Mouse (Mus musculus) liver, postnatal 0 days (tissue): ENCODE data around the gene Serpina3j. TPM values are rescaled to one million over a fixed set of nuclear protein-coding genes. Genes with fewer than 3 reads are reported as not detected.

Experiments
- ATAC-seq: fragments of 200-750 bp; cut with Nextera tagmentation; 2 replicates; pipeline ENCODE4 v1.8.0; 2017; ENCODE audit warnings: mild to moderate bottlenecking, moderate library complexity
- DNase-seq: peaks from one replicate; pipeline ENCODE4 v3.0.0-alpha.2; 2016
- H3K27ac ChIP-seq: fragments of 300-500 bp; sonication (generic); 2 replicates; pipeline ENCODE4 v1.5.1; 2014; ENCODE audit warnings: antibody characterized with exemption, moderate library complexity, mild to moderate bottlenecking, low read depth
- H3K27me3 ChIP-seq: fragments of 300-500 bp; sonication (generic); 2 replicates; pipeline ENCODE4 v1.6.1; 2014; ENCODE audit warnings: low read length, control low read depth, mixed read lengths; ENCODE audit not compliant: insufficient read depth
- H3K36me3 ChIP-seq: fragments of 300-500 bp; sonication (generic); replicated peaks from 2 replicates; pipeline ENCODE4 v1.6.1; 2014; ENCODE audit warnings: mild to moderate bottlenecking, control low read depth, low read length, moderate library complexity, mixed read lengths; ENCODE audit not compliant: insufficient read depth
- H3K4me1 ChIP-seq: fragments of 300-500 bp; sonication (generic); 2 replicates; pipeline ENCODE4 v1.6.1; 2014; ENCODE audit warnings: antibody characterized with exemption, mild to moderate bottlenecking, control low read depth; ENCODE audit not compliant: insufficient read depth
- H3K4me2 ChIP-seq: fragments of 300-500 bp; sonication (generic); 2 replicates; pipeline ENCODE4 v1.6.1; 2014; ENCODE audit warnings: low read depth, mild to moderate bottlenecking, low read length, moderate library complexity, mixed read lengths
- H3K4me3 ChIP-seq: fragments of 300-500 bp; sonication (generic); 2 replicates; pipeline ENCODE4 v1.5.1; 2014; ENCODE audit warnings: low read depth, low read length
- H3K9ac ChIP-seq: fragments of 300-500 bp; sonication (generic); replicated peaks from 2 replicates; pipeline ENCODE4 v1.6.1; 2014; ENCODE audit warnings: mild to moderate bottlenecking, moderate library complexity
- H3K9me3 ChIP-seq: fragments of 300-500 bp; sonication (generic); 2 replicates; pipeline ENCODE4 v1.6.1; 2016; ENCODE audit warnings: mild to moderate bottlenecking, control low read depth, low read length, mixed read lengths
- CTCF ChIP-seq: sonication (generic); IDR thresholded peaks from 2 replicates; pipeline ENCODE4 v1.5.1; 2016; ENCODE audit warnings: antibody characterized with exemption, low read depth
- EP300 ChIP-seq: IDR thresholded peaks from 2 replicates; pipeline ENCODE4 v1.6.1; 2016; ENCODE audit warnings: antibody characterized with exemption, low read depth, mild to moderate bottlenecking
- WGBS: fragments of 180-500 bp; shearing (Covaris S2); extraction: QIAGEN DNeasy Blood & Tissue Kit; methylation state at CpG from one replicate; pipeline ENCODE4 v1.1.7; 2014; ENCODE audit not compliant: insufficient replicate concordance; 5-methylcytosine and 5-hydroxymethylcytosine counted together
- polyA plus RNA-seq: library from polyadenylated mRNA; unstranded; fragments of >200 nt; fragmentation: Nextera tagmentation; extraction: Ambion mirVana; gene quantifications from 2 replicates; pipeline ENCODE4 v1.2.1, GENCODE M21; 2015

Gene Serpina3j
- polyA plus RNA-seq = not detected in 2 replicates

DNA sequence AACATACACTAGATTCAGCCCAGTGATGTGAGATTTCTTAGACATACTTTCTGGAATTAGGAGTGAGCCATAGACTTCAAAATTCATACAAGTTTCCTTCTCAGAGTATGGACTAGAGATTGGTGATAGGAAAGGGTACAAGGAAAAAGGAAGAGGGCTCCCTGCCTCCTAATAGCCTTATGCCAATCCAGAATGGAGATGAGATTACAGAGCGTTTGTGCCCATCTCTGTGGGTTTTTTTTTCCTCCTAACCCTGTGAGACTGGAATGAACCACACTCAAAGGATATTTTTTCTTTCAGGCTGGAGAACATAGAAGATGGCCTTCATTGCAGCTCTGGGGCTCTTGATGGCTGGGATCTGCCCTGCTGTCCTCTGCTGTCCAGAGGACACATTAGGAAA lies at the start of gene Serpina3j:
Gene Serpina3j (plus strand): TSS at position 301 of the 400 bp plus-strand sequence.
- ATAC-seq (no peak), DNase-seq (no peak)
- Histone ChIP-seq H3K4me3 (no peak within 1 kb of the TSS), H3K9ac (no peak within 1 kb of the TSS), H3K4me2 (no peak within 1 kb of the TSS), H3K4me1 (no peaks in the 10 kb centered on the region), H3K36me3 (no peaks in the 10 kb centered on the region), H3K27me3 (no peaks in the 10 kb centered on the region), H3K27ac (no peak within 1 kb of the TSS), H3K9me3 (no peaks in the 10 kb centered on the region)
- WGBS = 81% methylated on average over 1 of the region's 1 CpGs
- TF ChIP-seq CTCF = no peak
- TF ChIP-seq EP300 = no peak

DNA sequence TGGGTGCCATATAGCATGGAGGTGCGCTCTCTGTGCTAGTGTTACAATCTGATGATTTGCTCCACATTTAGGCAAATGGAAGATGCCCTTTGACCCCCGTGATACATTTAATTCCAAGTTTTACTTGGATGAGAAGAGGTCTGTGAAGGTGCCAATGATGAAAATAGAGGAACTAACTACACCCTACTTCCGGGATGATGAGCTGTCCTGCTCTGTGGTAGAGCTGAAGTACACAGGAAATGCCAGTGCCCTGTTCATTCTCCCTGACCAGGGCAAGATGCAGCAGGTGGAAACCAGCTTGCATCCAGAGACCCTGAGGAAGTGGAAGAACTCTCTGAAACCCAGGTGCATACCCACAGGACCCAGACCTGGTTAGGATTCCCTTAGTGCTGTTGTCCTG lies 48.0 kb upstream of the Serpina3j start:
- Histone ChIP-seq H3K9ac (no peak overlapping the region), H3K9me3 (no peaks in the 10 kb centered on the region), H3K4me1 (no peaks in the 10 kb centered on the region; the same call in 1 of the 2 replicates), H3K4me3 (no peak overlapping the region), H3K27ac (no peak overlapping the region), H3K36me3 (no peaks in the 10 kb centered on the region), H3K27me3 (no peaks in the 10 kb centered on the region), H3K4me2 (no peak overlapping the region)
- 44% methylated on average over 3 of the region's 3 CpGs for WGBS
- DNase-seq (no peak), ATAC-seq (no peak)
- TF ChIP-seq EP300 (no peak), CTCF (no peak)

DNA sequence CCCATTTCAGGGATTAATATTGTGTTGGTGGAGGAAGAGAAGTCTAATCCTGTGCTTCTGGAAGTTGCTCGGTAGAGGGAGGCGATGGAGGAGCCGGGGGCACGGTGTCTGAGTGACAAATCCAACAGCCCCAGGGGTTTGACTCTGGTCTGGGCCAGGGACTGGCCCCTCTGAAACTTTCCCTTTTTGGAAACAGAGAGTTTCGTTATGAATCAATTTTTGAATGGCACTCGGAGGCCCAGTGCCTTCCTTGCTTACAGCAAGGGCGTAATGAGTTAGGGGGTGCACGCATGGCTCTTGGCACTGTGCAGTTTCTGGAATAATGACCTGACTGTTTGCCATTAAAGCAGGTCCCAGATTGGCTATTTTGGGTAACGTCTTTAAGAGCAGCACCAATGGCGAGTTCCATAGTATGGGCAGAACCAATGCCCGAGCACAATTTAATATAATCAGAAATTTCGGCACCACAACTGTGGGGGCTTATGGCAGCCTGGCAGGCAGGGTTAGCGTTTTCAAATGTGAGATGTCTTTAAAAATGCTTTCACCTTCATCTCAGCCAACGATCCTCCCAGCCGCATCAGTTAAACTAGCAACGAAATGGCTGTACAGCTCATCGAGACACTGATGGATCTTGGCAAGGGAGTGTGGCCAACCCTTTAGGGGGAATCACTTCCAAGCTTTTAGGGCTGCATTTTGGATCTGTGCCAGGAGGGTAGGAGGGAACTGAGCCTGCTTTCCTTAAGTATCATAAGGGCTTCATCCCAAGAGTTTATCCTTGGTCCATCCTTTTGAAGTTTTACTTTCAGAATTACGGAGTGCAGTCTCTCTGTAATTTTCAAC lies 35.9 kb upstream of the Serpina3j start:
- no peaks in the 10 kb centered on the region for H3K36me3 ChIP-seq
- H3K4me1 ChIP-seq = no peaks in the 10 kb centered on the region
- ATAC-seq (no peak), DNase-seq (no peak)
- H3K27me3 ChIP-seq = no peaks in the 10 kb centered on the region
- H3K9ac ChIP-seq = no peak overlapping the region
- H3K27ac ChIP-seq = no peak overlapping the region
- no peak overlapping the region for H3K4me2 ChIP-seq
- H3K9me3 ChIP-seq = no peaks in the 10 kb centered on the region; the same call in 1 of the 2 replicates
- TF ChIP-seq CTCF = no peak
- TF ChIP-seq EP300 = no peak
- WGBS = 85% methylated on average over 18 of the region's 18 CpGs
- no peak overlapping the region for H3K4me3 ChIP-seq

DNA sequence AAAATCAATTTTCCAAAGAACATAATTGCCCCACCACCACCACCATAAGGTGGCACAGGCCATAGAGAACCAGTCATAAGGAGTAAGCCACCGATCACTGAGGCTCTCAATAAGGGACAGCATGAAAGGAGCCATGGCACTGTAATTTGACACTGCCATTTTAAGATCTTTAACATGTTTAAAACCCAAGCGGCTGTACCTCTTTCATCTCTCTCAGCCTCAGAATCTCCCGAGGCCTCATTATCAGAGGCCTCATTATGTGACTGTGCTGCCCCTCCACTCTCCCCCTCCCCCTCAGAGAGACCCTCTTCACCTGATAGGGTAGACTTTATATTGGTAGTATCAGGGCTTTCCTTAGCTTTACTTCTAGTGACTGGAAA lies 35.3 kb upstream of the Serpina3j start:
- Histone ChIP-seq H3K9ac (no peak overlapping the region), H3K27me3 (no peaks in the 10 kb centered on the region), H3K4me2 (no peak overlapping the region), H3K36me3 (no peaks in the 10 kb centered on the region), H3K27ac (no peak overlapping the region), H3K4me1 (no peaks in the 10 kb centered on the region), H3K4me3 (no peak overlapping the region), H3K9me3 (no peaks in the 10 kb centered on the region; the same call in 1 of the 2 replicates)
- WGBS = 47% methylated on average over 3 of the region's 3 CpGs
- TF ChIP-seq EP300 (no peak), CTCF (no peak)
- DNase-seq (no peak), ATAC-seq (no peak)

DNA sequence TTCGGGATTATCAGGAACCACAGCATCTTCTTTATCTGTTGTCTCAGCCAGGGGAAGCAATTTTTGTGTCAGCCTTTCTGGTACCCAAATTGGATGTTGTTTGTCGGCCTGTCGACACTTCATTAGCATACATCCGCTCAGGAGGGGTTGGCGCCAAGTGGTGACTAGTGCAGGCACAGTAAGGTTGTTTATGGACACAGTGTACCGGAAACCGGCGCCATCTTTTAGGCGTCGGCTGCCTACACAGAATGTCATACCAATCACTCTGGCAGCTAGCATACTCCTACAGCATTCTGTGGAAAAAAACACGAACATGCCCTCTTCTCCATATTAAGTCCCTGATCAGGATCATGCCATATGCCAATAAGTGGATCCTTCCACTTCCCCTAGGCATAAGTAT lies 31.0 kb upstream of the Serpina3j start:
- H3K9ac ChIP-seq = no peak overlapping the region
- no peak overlapping the region for H3K4me3 ChIP-seq
- DNase-seq (no peak), ATAC-seq (no peak)
- H3K36me3 ChIP-seq = no peaks in the 10 kb centered on the region
- 89% methylated on average over 11 of the region's 11 CpGs for WGBS
- no peak overlapping the region for H3K27ac ChIP-seq
- no peaks in the 10 kb centered on the region; the same call in 1 of the 2 replicates for H3K9me3 ChIP-seq
- TF ChIP-seq CTCF (no peak), EP300 (no peak)
- no peaks in the 10 kb centered on the region for H3K27me3 ChIP-seq
- H3K4me2 ChIP-seq = no peak overlapping the region
- no peaks in the 10 kb centered on the region for H3K4me1 ChIP-seq

DNA sequence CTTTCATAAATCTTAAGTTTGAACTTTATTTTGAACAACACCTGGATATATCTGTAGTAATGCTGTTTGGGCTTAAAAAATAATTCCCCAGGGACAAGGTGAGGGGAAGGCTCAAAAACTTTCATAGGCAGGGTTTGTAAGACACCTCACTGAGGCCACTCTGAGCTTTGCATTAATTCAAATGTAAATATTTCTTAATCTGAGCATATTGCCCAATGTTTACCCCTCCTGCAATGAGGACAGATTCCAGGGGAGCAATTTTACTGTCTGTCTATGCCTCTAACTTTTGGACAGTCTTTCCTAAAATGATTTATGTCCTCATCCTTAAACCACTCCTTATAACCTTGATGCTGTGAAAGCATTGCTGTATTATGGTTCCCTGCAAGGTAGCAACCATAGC lies 26.0 kb upstream of the Serpina3j start:
- Histone ChIP-seq H3K4me2 (no peak overlapping the region), H3K9me3 (no peaks in the 10 kb centered on the region), H3K27ac (no peak overlapping the region), H3K4me3 (no peak overlapping the region), H3K36me3 (no peaks in the 10 kb centered on the region), H3K9ac (no peak overlapping the region), H3K27me3 (no peaks in the 10 kb centered on the region), H3K4me1 (no peaks in the 10 kb centered on the region)
- no peak for ATAC-seq
- no peak for DNase-seq
- no peak for TF ChIP-seq EP300
- TF ChIP-seq CTCF = no peak
